10 mouse cellular contexts compared by ENCODE assay signal in genomic region chr4:142152733-142153422, GRCm38 (mm10).
A peak's percentile ranks its signal among the peaks of the same experiment; 100 is the strongest.
DNase-seq lines count a peak whose midpoint lies in the region; ATAC-seq and TF ChIP-seq lines count a peak whose summit lies in the region.
"Had no signal": no experiment of that assay in that cellular context is flagged by ENCODE, and none has a peak within 500 bp of the region (broad histone marks: within the 10 kb centered on the region; RNA-seq: fewer than 3 reads in every experiment).

No protein-coding gene starts in this region.

- no peaks in the 10 kb centered on the region for H3K9me3 ChIP-seq in intestine, embryonic 14.5 days (ENCODE audit: control insufficient read depth, low read length)
- H3K9me3 ChIP-seq in intestine, postnatal 0 days (ENCODE audit: control insufficient read depth) = no peaks in the 10 kb centered on the region
- peaks cover 6% of the 10 kb centered on the region for H3K9me3 ChIP-seq in CH12.LX (replicated peaks; ENCODE audit: low read length)
- H3K9me3 ChIP-seq: embryonic facial prominence, embryonic 12.5 days had no signal

- peaks cover 29% of the 10 kb centered on the region for H3K36me3 ChIP-seq in intestine, embryonic 14.5 days (ENCODE audit: control insufficient read depth, insufficient read depth, low read length)
- peaks cover 45% of the 10 kb centered on the region for H3K36me3 ChIP-seq in intestine, postnatal 0 days (ENCODE audit: control insufficient read depth, insufficient read depth)
- H3K36me3 ChIP-seq in CH12.LX (replicated peaks in 1 of 2; ENCODE audit: control insufficient read depth in 1 of 2, insufficient read depth in 1 of 2, low read length in 1 of 2) = peaks cover 13 to 75% of the 10 kb centered on the region in 2 experiments
- no peaks in the 10 kb centered on the region for H3K36me3 ChIP-seq in liver, adult 2 months (ENCODE audit: control insufficient read depth, insufficient read depth, low read length)

- TF ChIP-seq CTCF in intestine, postnatal 0 days (IDR thresholded peaks at IDR 0.05; ENCODE audit: low read depth) = no peak
- TF ChIP-seq CTCF in CH12.LX (conservative IDR thresholded peaks at IDR 0.05 in 1 of 2, IDR thresholded peaks at IDR 0.05 in 1 of 2; ENCODE audit: low read depth in 2 of 2, low read length in 2 of 2) = no peak
- no peak for TF ChIP-seq CTCF in liver, adult 2 months (IDR thresholded peaks at IDR 0.05; ENCODE audit: low read depth, low read length)
- no peak for TF ChIP-seq CTCF in left cerebral cortex, adult 2 months (IDR thresholded peaks at IDR 0.05)

- H3K27me3 ChIP-seq in intestine, embryonic 14.5 days (replicated peaks; ENCODE audit: control insufficient read depth, insufficient read depth, low read length) = no peaks in the 10 kb centered on the region
- no peaks in the 10 kb centered on the region for H3K27me3 ChIP-seq in intestine, postnatal 0 days (replicated peaks; ENCODE audit: control insufficient read depth, insufficient read depth, low read length)
- H3K27me3 ChIP-seq in CH12.LX (replicated peaks) = no peaks in the 10 kb centered on the region
- H3K27me3 ChIP-seq in liver, adult 2 months (ENCODE audit: control insufficient read depth, insufficient read depth, low read length) = no peaks in the 10 kb centered on the region
- H3K27me3 ChIP-seq: embryonic facial prominence, embryonic 12.5 days; limb, embryonic 13.5 days had no signal

- H3K4me2 ChIP-seq in intestine, embryonic 14.5 days (ENCODE audit: low read length) = no peak overlapping the region
- H3K4me2 ChIP-seq in intestine, postnatal 0 days (replicated peaks; ENCODE audit: low read depth) = no peak overlapping the region
- no peak overlapping the region for H3K4me2 ChIP-seq in CH12.LX (ENCODE audit: insufficient read depth, low read depth, poor library complexity, severe bottlenecking)
- H3K4me2 ChIP-seq: embryonic facial prominence, embryonic 12.5 days; limb, embryonic 13.5 days had no signal

- TF ChIP-seq POLR2A in CH12.LX (IDR thresholded peaks at IDR 0.05; ENCODE audit: low read depth, low read length) = no peak
- TF ChIP-seq POLR2A in liver, adult 2 months (IDR thresholded peaks at IDR 0.05; ENCODE audit: extremely low read depth, insufficient read depth, low read length) = no peak

- dilution Hi-C loops in CH12.LX (cut with MboI; ENCODE audit: extremely low pct_ligation_motif_present, extremely low pct_unique_long_range_greater_than_20kb, low sequenced_read_pairs) = no loop called here

- H3K4me1 ChIP-seq in intestine, embryonic 14.5 days (replicated peaks; ENCODE audit: control insufficient read depth, insufficient read depth, low read length) = peaks cover 6% of the 10 kb centered on the region
- no peaks in the 10 kb centered on the region for H3K4me1 ChIP-seq in intestine, postnatal 0 days (replicated peaks; ENCODE audit: control insufficient read depth, insufficient read depth, low read length)
- H3K4me1 ChIP-seq in CH12.LX (ENCODE audit: control insufficient read depth in 1 of 2, insufficient read depth in 2 of 2) = peaks cover 12 to 37% of the 10 kb centered on the region in 2 experiments
- H3K4me1 ChIP-seq in liver, adult 2 months (ENCODE audit: control insufficient read depth, insufficient read depth, low read length) = no peaks in the 10 kb centered on the region
- H3K4me1 ChIP-seq: limb, embryonic 13.5 days had no signal

- no peak overlapping the region for H3K9ac ChIP-seq in intestine, embryonic 14.5 days (ENCODE audit: low read length)
- H3K9ac ChIP-seq in intestine, postnatal 0 days (ENCODE audit: low read depth, low read length) = no peak overlapping the region
- no peak overlapping the region for H3K9ac ChIP-seq in CH12.LX (ENCODE audit: insufficient read depth, low read depth)
- H3K9ac ChIP-seq in liver, adult 2 months (ENCODE audit: low read depth, low read length) = no peak overlapping the region
- H3K9ac ChIP-seq: embryonic facial prominence, embryonic 12.5 days; limb, embryonic 13.5 days had no signal

- DNase-seq in adrenal gland, postnatal 14 days = peak; percentile 33
- no peak for DNase-seq in adrenal gland, adult 18-20 months (ENCODE audit: low spot score in 2 of 2)
- no peak for DNase-seq in intestine, embryonic 14.5 days (ENCODE audit: low spot score)
- DNase-seq in CH12.LX (ENCODE audit: extremely low read depth) = no peak
- DNase-seq in liver, adult 2 months (ENCODE audit: extremely low read depth, low read depth, low spot score) = peak; percentile 7
- no peak for DNase-seq in spleen, adult 18-20 months
- DNase-seq in left cerebral cortex, adult 2 months (ENCODE audit: extremely low spot score in 1 of 2, low spot score in 2 of 2) = no peak

- TF ChIP-seq EP300 in CH12.LX (IDR thresholded peaks at IDR 0.05; ENCODE audit: low read length) = no peak

- 0 out of 2 replicates have a peak, but pooled peaks have one; percentile 36 for ATAC-seq in intestine, embryonic 14.5 days (replicated peaks; ENCODE audit: low FRiP score, low TSS enrichment, low read depth)
- ATAC-seq in intestine, postnatal 0 days = no peak

- H3K4me3 ChIP-seq in intestine, embryonic 14.5 days (ENCODE audit: low read depth, low read length) = no peak overlapping the region
- H3K4me3 ChIP-seq in intestine, postnatal 0 days (ENCODE audit: low read depth, low read length) = no peak overlapping the region
- peak overlapping the region in 1 of 3 experiments; percentile 7 for H3K4me3 ChIP-seq in CH12.LX (replicated peaks in 1 of 3; ENCODE audit: low read depth in 2 of 3, low read length in 2 of 3, poor library complexity in 1 of 3)
- no peak overlapping the region for H3K4me3 ChIP-seq in liver, adult 2 months (ENCODE audit: insufficient read depth, low read depth, low read length)
- H3K4me3 ChIP-seq in left cerebral cortex, adult 2 months = no peak overlapping the region
- H3K4me3 ChIP-seq: embryonic facial prominence, embryonic 12.5 days; limb, embryonic 13.5 days had no signal

- TF ChIP-seq RAD21 in CH12.LX (IDR thresholded peaks at IDR 0.05; ENCODE audit: low read depth, low read length) = no peak

- H3K27ac ChIP-seq in intestine, embryonic 14.5 days (ENCODE audit: low read depth) = no peak overlapping the region
- no peak overlapping the region for H3K27ac ChIP-seq in intestine, postnatal 0 days (ENCODE audit: low read depth, low read length)
- no peak overlapping the region for H3K27ac ChIP-seq in CH12.LX (ENCODE audit: insufficient read depth, low read depth)
- H3K27ac ChIP-seq in liver, adult 2 months (replicated peaks; ENCODE audit: insufficient read depth, low read depth, low read length) = no peak overlapping the region
- H3K27ac ChIP-seq in left cerebral cortex, adult 2 months = no peak overlapping the region
- H3K27ac ChIP-seq: embryonic facial prominence, embryonic 12.5 days; limb, embryonic 13.5 days had no signal

- 60% methylated on average over 8 of the region's 8 CpGs for WGBS in intestine, embryonic 14.5 days
- WGBS in intestine, postnatal 0 days = 61% methylated on average over 8 of the region's 8 CpGs
- 51% methylated on average over 8 of the region's 8 CpGs for WGBS in liver, adult 2 months

- intact Hi-C loops in left cerebral cortex, adult 2 months (cut with DNase I) = loop anchor here (1.0 to 10.0 kb wide), 6 partner anchors 86 to 868 kb away; partner anchors contain the start of gene Kazn

- in situ Hi-C loops in CH12.LX (cut with MboI; ENCODE audit: low pct_ligation_motif_present, low pct_unique_long_range_greater_than_20kb, low sequenced_read_pairs) = loop anchor here (25.0 kb wide), 2 partner anchors 259 to 1084 kb away; no protein-coding TSS in a partner anchor

- no peaks in the 10 kb centered on the region for H3K79me2 ChIP-seq in CH12.LX (replicated peaks; ENCODE audit: control insufficient read depth, extremely low read depth, insufficient read depth, poor library complexity, severe bottlenecking)
- H3K79me2 ChIP-seq in liver, adult 2 months (ENCODE audit: control insufficient read depth, insufficient read depth, low read length) = no peaks in the 10 kb centered on the region

TF ChIP-seq in CH12.LX, 34 proteins besides CTCF, POLR2A, EP300 and RAD21:
- no peak for TF ChIP-seq IRF4 (IDR thresholded peaks at IDR 0.05; ENCODE audit: low read depth, low read length)
- no peak for TF ChIP-seq SMC3 (IDR thresholded peaks at IDR 0.05; ENCODE audit: low read depth, low read length)
- TF ChIP-seq USF1 (IDR thresholded peaks at IDR 0.05; ENCODE audit: low read depth, low read length) = peak; percentile 36

Comparison
In these comparisons a context has a peak if more than half of its experiments do, and no peak if none do; other contexts are left out.
1. DNase-seq: peak in adrenal gland, postnatal 14 days (single experiment) and liver, adult 2 months (single experiment); none in adrenal gland, adult 18-20 months (0 of 2), intestine, embryonic 14.5 days (single experiment), CH12.LX (single experiment), spleen, adult 18-20 months (0 of 2) and left cerebral cortex, adult 2 months (0 of 2).